Mouse (Mus musculus): Measurements from ENCODE around the gene Rps27a.

The Rps27a gene

GRCm38 (mm10) chr11:29547752-29548503 lies at the start of gene Rps27a, which contains the start of gene Clhc1:
TSS of gene Rps27a (minus strand) at chr11:29548109.
TSS of gene Clhc1 (plus strand) at chr11:29547950.
- POLR2A ChIA-PET: interaction anchor here (0.6 to 11.6 kb wide), 116 partner anchors 8 to 1203 kb away, joined by 3 to 216 read pairs (median 4); partner anchors contain the start of genes Mtif2 (in 4 of the 4), Prorsd1 (in 3 of the 4), Rtn4 (in 3 of the 4) and Ccdc88a (in 2 of the 4)
- CTCF ChIA-PET: interaction anchor here in 2 of 4 experiments (0.5 to 1.3 kb wide), 2 partner anchors 12 to 146 kb away, joined by 3 to 4 read pairs; no protein-coding TSS in a partner anchor

DNA sequence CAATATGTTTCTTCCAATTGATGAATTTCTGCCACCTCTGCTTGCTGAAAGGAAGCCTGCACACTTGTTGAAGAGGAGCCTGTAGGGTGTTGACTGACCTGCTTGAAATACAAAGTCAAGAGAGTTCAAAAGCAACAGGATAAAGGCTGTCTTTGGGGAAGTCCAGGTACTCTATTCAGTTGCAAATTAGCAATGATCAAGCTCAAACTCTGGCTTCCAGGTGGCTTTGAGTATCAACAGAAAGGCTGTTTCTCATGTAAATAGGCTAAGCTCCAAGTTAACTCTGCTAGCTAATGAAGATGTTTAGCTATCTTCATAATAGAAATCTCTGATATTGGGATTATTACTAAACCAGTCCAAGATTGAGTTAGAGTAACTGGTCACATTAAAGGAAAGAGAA lies 49.2 kb upstream of the Rps27a start:
- CTCF ChIA-PET: interaction anchor here in 1 of 4 experiments (0.6 kb wide), 1 partner anchor 32 kb away, joined by 6 read pairs; no protein-coding TSS in a partner anchor
- POLR2A ChIA-PET: interaction anchor here in 3 of 4 experiments (0.7 to 3.2 kb wide), 29 partner anchors 10 to 152 kb away, joined by 3 to 20 read pairs (median 3); partner anchors contain the start of genes Rps27a (in 2 of the 3), Clhc1 (in 1 of the 3), Prorsd1 (in 1 of the 3) and Rtn4 (in 1 of the 3)

- ChIA-PET POLR2A (interaction anchor here in 2 of 4 experiments (1.0 to 3.2 kb wide), 3 partner anchors 45 to 98 kb away, joined by 3 to 20 read pairs (median 3); partner anchors contain the start of gene Rtn4 (in 1 of the 2)), CTCF (interaction anchor here in 1 of 4 experiments (0.6 kb wide), 1 partner anchor 120 kb away, joined by 17 read pairs; no protein-coding TSS in a partner anchor)
Measured at GRCm38 (mm10) chr11:29595217-29595616, 47.3 kb upstream of the Rps27a start.

GRCm38 (mm10) chr11:29579610-29580009 lies 31.7 kb upstream of the Rps27a start:
- CTCF ChIA-PET: no interaction called here

DNA sequence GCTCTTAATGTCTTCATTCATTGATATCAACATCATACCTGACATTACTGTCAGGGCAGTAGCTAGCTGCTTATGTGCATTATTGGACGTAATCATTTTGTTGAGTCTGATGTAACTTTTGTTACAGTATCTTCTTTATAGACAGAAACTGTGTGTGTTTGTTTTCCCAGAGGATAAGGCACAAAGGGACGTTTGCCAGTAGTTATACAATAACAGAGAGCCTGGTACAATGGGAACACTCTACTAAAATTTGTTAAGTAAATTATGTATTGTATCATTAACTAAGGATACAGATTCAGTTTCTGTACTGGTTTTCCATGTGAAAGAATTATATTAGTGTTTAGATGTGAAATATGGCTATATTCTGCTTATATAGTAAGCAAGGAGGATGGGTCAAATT lies 24.7 kb upstream of the Rps27a start:
- CTCF ChIA-PET: interaction anchor here in 1 of 4 experiments (0.6 kb wide), 1 partner anchor 554 kb away, joined by 4 read pairs; no protein-coding TSS in a partner anchor

More at GRCm38 (mm10) chr11:29579610-29580009, 31.7 kb upstream of the Rps27a start:
- POLR2A ChIA-PET: interaction anchor here in 1 of 4 experiments (1.0 to 1.4 kb wide), 2 partner anchors 17 to 113 kb away, joined by 3 to 5 read pairs; partner anchors contain the start of gene Rtn4

DNA sequence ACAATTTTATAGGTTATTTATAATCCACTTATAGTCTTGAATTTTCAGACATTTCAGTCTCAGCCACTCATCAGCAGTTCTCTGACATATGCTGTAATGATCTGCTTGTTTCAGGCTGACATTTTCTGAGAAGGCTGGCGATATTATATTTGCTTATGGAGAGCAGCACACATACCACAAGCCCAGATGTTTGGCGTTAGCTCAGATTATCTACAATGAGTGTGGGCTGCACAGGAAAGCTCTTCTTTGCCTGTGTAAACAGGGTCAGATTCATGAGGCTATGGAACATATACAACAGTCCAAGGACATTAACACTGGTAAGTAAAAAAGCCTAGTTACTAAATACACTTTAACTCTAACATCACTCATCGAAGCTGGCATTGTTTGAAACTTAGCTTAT lies 23.6 kb upstream of the Rps27a start:
- ChIA-PET CTCF (no interaction called here), POLR2A (no interaction called here)

More for the DNA sequence above, 24.7 kb upstream of the Rps27a start:
- POLR2A ChIA-PET: no interaction called here

DNA sequence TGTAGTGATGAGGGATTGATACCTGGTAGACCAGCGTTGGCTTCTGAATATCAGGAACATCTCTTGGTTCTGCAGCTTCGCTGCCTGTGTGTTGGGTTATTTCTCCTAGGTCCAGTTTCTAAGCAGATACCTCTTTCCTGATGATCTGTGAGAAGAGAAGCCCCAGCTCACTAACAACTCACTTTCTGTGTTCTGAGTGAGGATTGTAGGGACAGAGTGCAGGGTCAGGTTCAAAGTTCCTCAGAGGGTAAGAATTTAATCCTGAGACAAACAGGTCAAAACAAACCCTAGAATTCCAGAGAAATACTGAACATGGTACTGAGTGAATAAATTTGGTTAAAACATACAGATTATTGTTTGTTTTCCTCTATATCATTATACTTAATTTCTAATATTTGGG lies 15.5 kb upstream of the Rps27a start:
- ChIA-PET POLR2A (interaction anchor here in 2 of 4 experiments (0.7 to 1.1 kb wide), 4 partner anchors 10 to 46 kb away, joined by 3 to 4 read pairs (median 4); partner anchors contain the start of genes Rps27a (in 2 of the 2) and Clhc1 (in 1 of the 2)), CTCF (no interaction called here)

DNA sequence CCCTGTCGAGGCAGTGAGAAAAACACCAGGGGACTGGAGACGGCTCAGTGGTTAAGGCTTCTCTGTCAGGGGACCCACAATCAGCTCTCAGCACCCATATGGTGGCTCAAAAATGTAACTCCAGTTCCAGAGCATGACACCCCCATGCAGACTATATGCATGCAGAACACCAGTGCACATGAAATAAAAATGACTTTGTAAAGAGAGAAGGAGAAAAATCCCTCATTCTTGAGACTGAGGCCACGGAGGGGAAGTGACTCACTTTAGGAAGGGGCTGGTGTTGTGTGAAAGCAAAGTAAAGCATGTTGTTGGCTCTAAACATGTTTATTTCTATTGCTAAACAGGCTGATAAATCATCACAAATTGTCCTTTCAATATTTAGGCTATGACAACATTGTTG lies 13.1 kb upstream of the Rps27a start:
- ChIA-PET CTCF (no interaction called here), POLR2A (interaction anchor here in 1 of 4 experiments (1.2 to 2.6 kb wide), 4 partner anchors 11 to 131 kb away, joined by 3 to 23 read pairs (median 8); partner anchors contain the start of genes Clhc1, Mtif2, Rps27a and Rtn4)

DNA sequence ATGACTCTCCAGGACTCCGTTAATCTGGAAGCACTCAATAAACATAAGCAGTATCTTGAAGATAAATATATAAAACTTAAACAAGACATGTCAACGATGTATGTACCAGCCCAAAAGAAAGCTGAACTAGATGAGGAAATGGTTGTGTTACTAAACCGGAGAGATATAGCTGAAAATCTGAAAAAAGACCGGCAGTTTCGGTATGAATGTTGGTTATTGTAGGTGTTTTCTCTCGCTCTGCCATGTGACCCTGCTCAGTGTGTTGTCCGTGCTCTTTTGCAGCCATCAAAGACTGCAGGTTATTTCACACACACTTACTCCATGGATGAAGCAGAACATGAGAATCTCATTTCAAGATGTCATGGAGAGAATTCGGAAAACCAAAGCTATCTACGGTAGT lies 12.5 kb upstream of the Rps27a start:
- CTCF ChIA-PET: no interaction called here
- POLR2A ChIA-PET: interaction anchor here in 2 of 4 experiments (0.7 to 2.6 kb wide), 10 partner anchors 10 to 465 kb away, joined by 3 to 23 read pairs (median 3); partner anchors contain the start of genes Clhc1 (in 1 of the 2), Eml6 (in 1 of the 2), Mtif2 (in 1 of the 2) and Rps27a (in 1 of the 2)

GRCm38 (mm10) chr11:29549425-29549778 lies 1.5 kb upstream of the Rps27a start:
- CTCF ChIA-PET: interaction anchor here in 1 of 4 experiments (0.6 kb wide), 1 partner anchor 150 kb away, joined by 5 read pairs; no protein-coding TSS in a partner anchor

GRCm38 (mm10) chr11:29548504-29549424 lies 855 bp upstream of the Rps27a start:
- POLR2A ChIA-PET: interaction anchor here (0.6 to 11.6 kb wide), 110 partner anchors 8 to 1202 kb away, joined by 3 to 216 read pairs (median 4); partner anchors contain the start of genes Mtif2 (in 4 of the 4), Prorsd1 (in 3 of the 4), Rtn4 (in 3 of the 4) and Ccdc88a (in 2 of the 4)
- CTCF ChIA-PET: interaction anchor here in 2 of 4 experiments (0.5 to 1.3 kb wide), 2 partner anchors 11 to 145 kb away, joined by 3 to 4 read pairs; no protein-coding TSS in a partner anchor

More at GRCm38 (mm10) chr11:29549425-29549778, 1.5 kb upstream of the Rps27a start:
- POLR2A ChIA-PET: interaction anchor here in 3 of 4 experiments (0.7 to 11.6 kb wide), 22 partner anchors 8 to 302 kb away, joined by 3 to 216 read pairs (median 10); partner anchors contain the start of genes Mtif2 (in 3 of the 3), Rtn4 (in 2 of the 3), Cfap36 (in 1 of the 3) and Prorsd1 (in 1 of the 3)

GRCm38 (mm10) chr11:29547249-29547751 lies 609 bp downstream of the Rps27a start:
- CTCF ChIA-PET: no interaction called here
- POLR2A ChIA-PET: interaction anchor here (0.6 to 11.6 kb wide), 48 partner anchors 10 to 327 kb away, joined by 3 to 216 read pairs (median 6); partner anchors contain the start of genes Mtif2 (in 3 of the 4), Rtn4 (in 3 of the 4) and Prorsd1 (in 2 of the 4)

DNA sequence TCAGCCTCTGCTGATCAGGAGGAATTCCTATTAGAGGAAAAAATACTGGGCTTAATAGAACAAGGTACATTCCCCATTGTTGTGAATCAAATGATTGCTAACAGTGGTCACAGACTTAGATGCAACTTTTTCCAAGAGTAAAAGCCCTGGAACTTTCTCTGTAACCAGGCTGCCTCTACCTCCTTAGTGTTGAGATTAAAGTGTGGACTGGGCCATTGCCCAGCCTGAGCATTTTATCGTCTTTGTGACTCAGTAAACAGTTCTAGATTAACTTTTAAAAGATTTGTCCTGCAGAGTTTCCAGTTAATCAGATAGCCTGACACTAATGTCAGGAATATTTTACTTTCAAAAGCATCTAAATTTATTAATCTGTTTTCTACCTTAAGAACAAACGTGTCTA lies 1.1 kb downstream of the Rps27a start:
- ChIA-PET POLR2A (interaction anchor here (0.7 to 11.6 kb wide), 53 partner anchors 11 to 618 kb away, joined by 3 to 216 read pairs (median 6); partner anchors contain the start of genes Mtif2 (in 3 of the 4), Rtn4 (in 3 of the 4) and Prorsd1 (in 2 of the 4)), CTCF (interaction anchor here in 1 of 4 experiments (1.9 kb wide), 1 partner anchor 147 kb away, joined by 5 read pairs; the partner anchor contains the start of gene Rtn4)

DNA sequence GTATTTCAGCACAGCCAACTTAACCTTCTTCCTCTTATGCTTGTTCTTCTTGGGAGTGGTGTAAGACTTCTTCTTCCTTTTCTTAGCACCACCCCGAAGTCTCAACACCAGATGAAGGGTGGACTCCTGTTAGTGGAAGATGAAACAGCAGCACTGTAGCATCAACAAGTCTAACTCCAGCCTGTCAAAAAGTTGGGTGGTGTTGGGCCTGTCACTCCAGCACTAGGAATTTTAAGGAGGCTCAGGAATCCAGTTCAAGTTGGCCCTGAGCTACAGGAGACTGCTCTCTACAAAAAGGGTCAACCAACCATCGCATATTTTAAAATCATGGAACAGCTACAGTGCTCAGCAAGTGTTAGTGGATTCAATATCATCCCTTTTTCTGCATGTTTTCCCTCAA lies 1.6 kb downstream of the Rps27a start:
- POLR2A ChIA-PET: interaction anchor here (0.7 to 11.6 kb wide), 49 partner anchors 10 to 618 kb away, joined by 3 to 216 read pairs (median 6); partner anchors contain the start of genes Mtif2 (in 4 of the 4), Prorsd1 (in 3 of the 4) and Rtn4 (in 3 of the 4)
- CTCF ChIA-PET: interaction anchor here in 1 of 4 experiments (1.9 kb wide), 1 partner anchor 147 kb away, joined by 5 read pairs; the partner anchor contains the start of gene Rtn4

DNA sequence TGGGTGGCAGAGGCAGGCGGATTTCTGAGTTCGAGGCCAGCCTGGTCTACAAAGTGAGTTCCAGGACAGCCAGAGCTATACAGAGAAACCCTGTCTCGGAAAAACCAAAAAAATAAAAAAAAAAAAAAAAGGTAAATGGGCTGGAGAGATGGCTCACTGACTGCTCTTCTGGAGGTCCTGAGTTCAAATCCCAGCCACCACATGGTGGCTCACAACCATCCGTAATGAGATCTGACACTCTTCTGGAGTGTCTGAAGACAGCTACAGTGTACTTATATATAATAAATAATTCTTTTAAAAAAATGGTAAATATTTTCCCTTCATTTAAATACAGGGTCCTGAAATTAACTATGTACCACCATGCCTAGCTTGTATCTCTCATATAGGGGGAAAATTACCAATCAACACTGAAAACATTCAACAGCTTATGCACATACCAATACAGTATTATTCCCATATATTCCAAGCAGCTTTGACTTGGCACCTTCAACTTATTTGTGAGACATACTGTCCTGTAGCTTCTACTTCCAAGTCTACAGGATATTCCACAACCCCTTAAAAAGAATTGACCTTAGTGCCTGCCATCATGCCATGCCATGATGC lies 2.7 kb downstream of the Rps27a start:
- ChIA-PET CTCF (interaction anchor here in 1 of 4 experiments (1.9 kb wide), 1 partner anchor 148 kb away, joined by 5 read pairs; the partner anchor contains the start of gene Rtn4), POLR2A (interaction anchor here (0.7 to 11.6 kb wide), 54 partner anchors 9 to 593 kb away, joined by 3 to 216 read pairs (median 4); partner anchors contain the start of genes Mtif2 (in 4 of the 4), Prorsd1 (in 3 of the 4), Rtn4 (in 3 of the 4) and Ccdc88a (in 1 of the 4))

DNA sequence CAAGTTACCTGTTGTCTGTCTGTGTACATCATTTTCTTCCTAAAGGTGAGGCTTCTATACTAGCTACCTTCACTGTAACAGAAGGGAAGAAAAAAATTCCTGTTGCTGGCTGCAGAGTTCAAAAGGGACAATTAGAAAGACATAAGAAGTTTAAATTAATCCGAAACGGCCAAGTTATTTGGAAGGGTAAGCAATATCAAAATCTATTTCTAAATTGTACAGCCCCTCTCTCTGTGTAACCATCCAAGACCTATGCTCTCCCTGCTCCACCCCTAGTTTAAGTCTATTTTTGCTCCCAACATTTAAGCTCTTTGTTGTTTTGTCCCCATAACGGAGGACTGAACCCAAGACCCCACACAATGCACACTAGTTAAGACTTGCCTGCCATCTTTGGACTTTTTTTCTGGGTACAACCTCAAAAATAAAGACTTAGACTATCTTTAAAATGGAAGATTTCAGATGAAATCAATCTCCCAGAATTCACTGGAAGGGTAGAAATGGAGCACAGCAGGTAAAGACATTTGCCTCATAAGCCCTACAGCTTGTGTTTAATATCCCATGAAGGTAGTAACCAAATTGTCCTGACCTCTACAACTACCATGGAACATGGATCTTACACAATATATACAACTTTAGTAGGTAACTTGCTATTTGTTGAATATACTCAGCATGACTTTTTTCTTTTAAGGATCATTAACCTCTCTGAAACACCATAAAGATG lies 3.5 kb downstream of the Rps27a start:
- ChIA-PET POLR2A (interaction anchor here (0.6 to 11.6 kb wide), 49 partner anchors 8 to 481 kb away, joined by 3 to 216 read pairs (median 4); partner anchors contain the start of genes Mtif2 (in 3 of the 4), Prorsd1 (in 3 of the 4), Rtn4 (in 3 of the 4) and Ccdc88a (in 1 of the 4)), CTCF (no interaction called here)

Measured in embryonic stem cell, embryonic (primary cell).